ENCODE assay signal across 11 mouse cellular contexts in the genomic region with DNA sequence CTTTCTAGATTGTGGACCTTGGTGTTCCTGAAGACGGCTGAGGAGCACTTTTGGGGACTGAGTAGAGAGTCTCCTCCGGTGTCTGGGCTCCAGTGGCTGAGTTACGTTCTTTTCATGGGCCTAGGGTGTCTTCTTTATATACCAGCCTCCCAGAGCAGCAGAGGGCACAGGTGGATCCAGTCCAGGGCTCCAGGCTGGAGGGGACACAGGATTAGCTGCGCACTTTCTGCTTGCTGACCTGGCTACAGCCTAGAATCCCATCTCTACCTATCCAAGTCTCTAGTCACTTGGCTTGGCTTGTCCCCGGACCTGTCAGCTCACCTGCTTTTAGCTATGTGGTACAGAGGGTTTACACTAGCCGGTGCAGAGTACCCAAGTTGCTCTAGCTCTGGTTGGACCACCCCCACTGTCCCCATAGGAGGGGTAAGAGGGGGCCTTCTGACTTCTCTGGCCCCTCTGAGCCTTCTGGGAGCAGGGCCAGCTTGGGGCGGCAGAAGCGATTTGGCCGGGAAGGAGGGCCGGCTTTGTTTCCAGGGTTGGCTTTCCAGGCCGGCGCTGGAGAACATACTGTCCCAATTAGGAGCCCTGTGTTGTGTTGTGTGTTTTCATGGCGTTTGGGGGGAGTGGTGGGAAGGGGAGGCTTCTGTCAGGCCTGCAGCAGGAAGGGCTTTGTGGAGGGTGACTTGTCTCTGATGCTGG.
DNase-seq lines count a peak whose midpoint lies in the region; ATAC-seq and TF ChIP-seq lines count a peak whose summit lies in the region.
"Had no signal": no experiment of that assay in that cellular context is flagged by ENCODE, and none has a peak within 500 bp of the region (broad histone marks: within the 10 kb centered on the region; RNA-seq: fewer than 3 reads in every experiment).

No protein-coding gene starts in this region.

- WGBS in heart, embryonic 12.5 days: 84% methylated on average over 13 of the region's 13 CpGs
- 61% methylated on average over 13 of the region's 13 CpGs for WGBS in heart, postnatal 0 days
- WGBS in forebrain, embryonic 14.5 days: 73% methylated on average over 13 of the region's 13 CpGs

- no peak overlapping the region for H3K9ac ChIP-seq in heart, embryonic 12.5 days
- no peak overlapping the region for H3K9ac ChIP-seq in heart, postnatal 0 days (replicated peaks; ENCODE audit: low read depth, low read length)
- H3K9ac ChIP-seq in forebrain, embryonic 14.5 days (ENCODE audit: low read length): no peak overlapping the region
- H3K9ac ChIP-seq: stomach, embryonic 15.5 days had no signal

- no peak overlapping the region for H3K4me2 ChIP-seq in heart, embryonic 12.5 days
- no peak overlapping the region for H3K4me2 ChIP-seq in heart, postnatal 0 days (ENCODE audit: low read depth, low read length)
- no peak overlapping the region for H3K4me2 ChIP-seq in forebrain, embryonic 14.5 days (ENCODE audit: low read length)
- H3K4me2 ChIP-seq: stomach, embryonic 15.5 days had no signal

- peaks cover 32% of the 10 kb centered on the region for H3K36me3 ChIP-seq in heart, embryonic 12.5 days
- peaks cover 41% of the 10 kb centered on the region for H3K36me3 ChIP-seq in heart, postnatal 0 days (replicated peaks; ENCODE audit: control insufficient read depth, insufficient read depth, low read length)
- H3K36me3 ChIP-seq in forebrain, embryonic 14.5 days (ENCODE audit: control insufficient read depth, insufficient read depth, low read length): no peaks in the 10 kb centered on the region
- H3K36me3 ChIP-seq: stomach, embryonic 15.5 days had no signal

- H3K4me3 ChIP-seq in heart, embryonic 12.5 days: no peak overlapping the region
- no peak overlapping the region for H3K4me3 ChIP-seq in heart, postnatal 0 days (ENCODE audit: low read depth, low read length)
- H3K4me3 ChIP-seq in forebrain, embryonic 14.5 days (ENCODE audit: low read depth, low read length): no peak overlapping the region
- H3K4me3 ChIP-seq: megakaryocyte, embryonic 14.5 days; stomach, embryonic 15.5 days had no signal

- H3K27me3 ChIP-seq in heart, embryonic 12.5 days (replicated peaks): no peaks in the 10 kb centered on the region
- H3K27me3 ChIP-seq in heart, postnatal 0 days (ENCODE audit: control insufficient read depth, insufficient read depth, low read length): no peaks in the 10 kb centered on the region
- H3K27me3 ChIP-seq in forebrain, embryonic 14.5 days (replicated peaks; ENCODE audit: control insufficient read depth, insufficient read depth, low read length): no peaks in the 10 kb centered on the region
- H3K27me3 ChIP-seq: stomach, embryonic 15.5 days had no signal

- no peak for ATAC-seq in heart, embryonic 12.5 days (ENCODE audit: insufficient number of reproducible peaks, low FRiP score)
- peak; percentile 71 for ATAC-seq in heart, postnatal 0 days (ENCODE audit: insufficient read depth, low read depth)
- no peak for ATAC-seq in forebrain, embryonic 14.5 days
- ATAC-seq: intestine, embryonic 16.5 days had no signal

- no peaks in the 10 kb centered on the region; the same call in 1 of the 2 replicates for H3K9me3 ChIP-seq in heart, embryonic 12.5 days (replicated peaks)
- H3K9me3 ChIP-seq in heart, postnatal 0 days (replicated peaks; ENCODE audit: control insufficient read depth, low read length): no peaks in the 10 kb centered on the region
- no peaks in the 10 kb centered on the region for H3K9me3 ChIP-seq in forebrain, embryonic 14.5 days (replicated peaks; ENCODE audit: control insufficient read depth, low read length)
- H3K9me3 ChIP-seq: stomach, embryonic 15.5 days had no signal

- TF ChIP-seq CTCF in heart, postnatal 0 days (IDR thresholded peaks at IDR 0.05; ENCODE audit: low read depth): no peak

- H3K27ac ChIP-seq in heart, embryonic 12.5 days (ENCODE audit: poor library complexity, severe bottlenecking): no peak overlapping the region
- H3K27ac ChIP-seq in heart, postnatal 0 days (ENCODE audit: low read depth): peak overlapping the region; percentile 50
- H3K27ac ChIP-seq in forebrain, embryonic 14.5 days (ENCODE audit: low read depth, low read length): no peak overlapping the region
- H3K27ac ChIP-seq: stomach, embryonic 15.5 days had no signal

- peak; percentile 76 to 80 for DNase-seq in heart, adult 18-20 months
- DNase-seq in retina, adult 2 months (ENCODE audit: low read depth, low spot score): peak; percentile 3
- no peak for DNase-seq in retina, embryonic 14.5 days (ENCODE audit: low spot score)
- DNase-seq in heart, postnatal 0 days (ENCODE audit: low spot score): peak; percentile 30
- DNase-seq in testis, postnatal 10 days (ENCODE audit: low spot score): peak; percentile 77
- no peak for DNase-seq in forebrain, embryonic 14.5 days (ENCODE audit: low spot score)
- no peak for DNase-seq in spleen, postnatal 10 days (ENCODE audit: low spot score in 2 of 2)

- TF ChIP-seq EP300 in heart, postnatal 0 days (IDR thresholded peaks at IDR 0.05; ENCODE audit: low read depth): no peak

- peaks cover 7% of the 10 kb centered on the region for H3K4me1 ChIP-seq in heart, embryonic 12.5 days (replicated peaks)
- peaks cover 19% of the 10 kb centered on the region for H3K4me1 ChIP-seq in heart, postnatal 0 days (ENCODE audit: control insufficient read depth, insufficient read depth)
- no peaks in the 10 kb centered on the region for H3K4me1 ChIP-seq in forebrain, embryonic 14.5 days (ENCODE audit: control insufficient read depth, insufficient read depth, low read length)
- H3K4me1 ChIP-seq: megakaryocyte, embryonic 14.5 days; stomach, embryonic 15.5 days had no signal

Comparison
In these comparisons a context has a peak if more than half of its experiments do, and no peak if none do; other contexts are left out.
1. DNase-seq: peak in heart, adult 18-20 months (2 of 2), retina, adult 2 months (single experiment), heart, postnatal 0 days (single experiment) and testis, postnatal 10 days (single experiment); none in retina, embryonic 14.5 days (single experiment), forebrain, embryonic 14.5 days (single experiment) and spleen, postnatal 10 days (0 of 2).